Mouse (Mus musculus) kidney, adult 2 months (tissue): ENCODE results near the gene Gjb1. TPM values are rescaled to one million over a fixed set of nuclear protein-coding genes. Genes with fewer than 3 reads are reported as not detected.
A peak's percentile ranks its signal among the peaks of the same experiment; 100 is the strongest.

Experiments used
- DNase-seq: peaks from one replicate; pipeline ENCODE4 v3.0.0; 2021
- H3K27ac ChIP-seq: fragments of 200-500 bp; 2 replicates; pipeline ENCODE4 v1.5.1; 2012; ENCODE audit warnings: low read depth, low read length, control low read depth, inconsistent platforms; ENCODE audit not compliant: insufficient read depth
- H3K27me3 ChIP-seq: fragments of 200-500 bp; replicated peaks from 2 replicates; pipeline ENCODE4 v1.6.1; 2012; ENCODE audit warnings: mild to moderate bottlenecking, moderate library complexity, low read length, inconsistent platforms; ENCODE audit not compliant: control insufficient read depth, insufficient read depth
- H3K36me3 ChIP-seq: fragments of 200-500 bp; 2 replicates; pipeline ENCODE4 v1.6.1; 2012; ENCODE audit warnings: mild to moderate bottlenecking, moderate library complexity, low read length, inconsistent platforms; ENCODE audit not compliant: control insufficient read depth, insufficient read depth
- H3K4me1 ChIP-seq: fragments of 200-500 bp; 2 replicates; pipeline ENCODE4 v1.6.1; 2011; ENCODE audit warnings: low read length; ENCODE audit not compliant: control insufficient read depth, insufficient read depth
- H3K4me3 ChIP-seq: fragments of 200-500 bp; 2 replicates; pipeline ENCODE4 v1.5.1; 2011; ENCODE audit warnings: mild to moderate bottlenecking, low read depth, low read length, control low read depth; ENCODE audit not compliant: insufficient read depth
- CTCF ChIP-seq: fragments of 200-500 bp; conservative IDR thresholded peaks from 2 replicates; pipeline ENCODE4 v1.5.1; 2011; ENCODE audit warnings: low read depth, mild to moderate bottlenecking, control low read depth, low read length, moderate library complexity, mixed read lengths; ENCODE audit not compliant: insufficient read depth, insufficient read length
- POLR2A ChIP-seq: fragments of 200-500 bp; IDR thresholded peaks from one replicate; pipeline ENCODE4 v1.6.1; 2011; ENCODE audit warnings: low read depth, low read length, control low read depth
- WGBS: fragments of 180-500 bp; shearing (Covaris S2); methylation state at CpG from one replicate; pipeline ENCODE4 v1.1.7; 2018; 5-methylcytosine and 5-hydroxymethylcytosine counted together
- polyA plus RNA-seq: library from polyadenylated mRNA; depleted of rRNA; stranded (reverse); fragments of >200 nt; gene quantifications from 2 replicates; pipeline ENCODE4 v1.2.3, GENCODE M21; 2012; rRNA removed

Gene Gjb1
- polyA plus RNA-seq, 1 experiment: 122 TPM

DNA sequence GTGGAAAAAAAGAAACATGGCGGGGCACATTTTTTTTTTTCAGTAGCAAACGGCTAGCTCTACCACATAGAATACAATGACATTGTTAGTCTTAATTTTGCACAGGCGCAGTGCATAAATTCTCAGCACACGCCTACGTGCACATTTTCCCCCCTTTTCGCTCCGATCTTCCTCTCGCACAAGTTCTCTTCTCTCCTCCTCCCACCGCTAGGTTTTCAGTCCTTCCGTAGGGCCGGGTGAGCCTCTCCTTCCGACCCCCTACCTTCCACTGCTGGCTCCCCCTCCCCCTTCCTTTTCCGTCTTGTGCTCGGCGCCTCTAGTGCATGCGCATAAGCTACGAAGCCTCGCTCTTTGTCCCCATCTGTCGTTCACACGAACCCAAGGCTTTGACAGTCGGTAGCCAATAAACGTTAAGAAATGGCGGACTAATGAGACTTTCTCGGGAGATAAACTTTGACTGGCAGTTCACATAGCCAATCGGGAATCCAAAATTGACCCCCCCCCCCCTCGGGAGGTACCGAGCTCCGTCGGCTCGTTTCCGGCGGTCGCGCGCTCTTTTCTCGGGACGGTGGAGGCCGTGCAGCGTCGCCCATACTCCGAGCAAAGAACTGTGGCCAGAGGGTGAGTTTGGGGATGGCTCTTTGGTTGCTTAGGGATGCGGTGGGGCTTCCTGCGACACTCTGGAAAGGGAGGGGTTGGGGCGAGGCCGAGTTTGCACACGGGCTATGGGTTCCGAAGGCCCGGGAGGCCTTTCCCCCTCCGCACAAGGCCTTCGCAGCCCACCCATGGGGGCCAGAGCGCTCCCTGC lies 53.2 kb downstream of the Gjb1 start, which contains the start of gene Nono:
Nono (plus strand) TSS at position 177 of the 808 bp plus-strand sequence.
- TF ChIP-seq POLR2A (peak; percentile 69), CTCF (no peak)
- WGBS: under 1% methylated on average over 50 of the region's 51 CpGs
- H3K27me3 ChIP-seq: no peaks in the 10 kb centered on the region
- peak; percentile 95 for DNase-seq
- H3K4me3 ChIP-seq: peak within 1 kb of the TSS; percentile 93
- peak within 1 kb of the TSS; percentile 100 for H3K27ac ChIP-seq
- no peaks in the 10 kb centered on the region for H3K36me3 ChIP-seq
- H3K4me1 ChIP-seq: no peaks in the 10 kb centered on the region

GRCm38 (mm10) chrX:101429976-101430375 lies 53.8 kb downstream of the Gjb1 start:
- H3K27ac ChIP-seq: peak overlapping the region; percentile 51
- no peak for DNase-seq
- 4% methylated on average over 14 of the region's 14 CpGs for WGBS
- H3K36me3 ChIP-seq: no peaks in the 10 kb centered on the region
- no peaks in the 10 kb centered on the region for H3K4me1 ChIP-seq
- no peaks in the 10 kb centered on the region for H3K27me3 ChIP-seq
- TF ChIP-seq POLR2A: no peak
- TF ChIP-seq CTCF: no peak
- H3K4me3 ChIP-seq: peak overlapping the region; percentile 65

Other genes starting within 250 kb of the Gjb1 start
- 22.5 and 30.3 TPM in 2 replicates for gene Snx12, start 153.8 kb upstream of the Gjb1 start, polyA plus RNA-seq
- gene Foxo4, start 121.8 kb upstream of the Gjb1 start, polyA plus RNA-seq: 37.1 and 42.2 TPM in 2 replicates
- not detected in 2 replicates for gene Gm614, start 112.4 kb upstream of the Gjb1 start, polyA plus RNA-seq
- 7.2 and 21.4 TPM in 2 replicates for gene Il2rg, start 108.1 kb upstream of the Gjb1 start, polyA plus RNA-seq
- not detected in 2 replicates for gene Gm20489, start 107.4 kb upstream of the Gjb1 start, polyA plus RNA-seq
- gene Med12, start 102.3 kb upstream of the Gjb1 start, polyA plus RNA-seq: 77.2 and 82.6 TPM in 2 replicates
- 0.18 and 0.31 TPM in 2 replicates for gene Nlgn3, start 77.2 kb upstream of the Gjb1 start, polyA plus RNA-seq
- 22.0 and 23.3 TPM in 2 replicates for gene Zmym3, start 44.5 kb downstream of the Gjb1 start, polyA plus RNA-seq
- gene Nono, start 52.9 kb downstream of the Gjb1 start, polyA plus RNA-seq: 70.6 and 90.6 TPM in 2 replicates
- 0.07 and 2.9 TPM in 2 replicates for gene Itgb1bp2, start 72.7 kb downstream of the Gjb1 start, polyA plus RNA-seq
- gene Taf1, start 156.4 kb downstream of the Gjb1 start, polyA plus RNA-seq: 3.2 and 5.0 TPM in 2 replicates